Mouse (Mus musculus) CH12.LX (cell line): ENCODE data around the gene Rps12-ps3. TPM values are rescaled to one million over a fixed set of nuclear protein-coding genes. Genes with fewer than 3 reads are reported as not detected.

Experiments used
- DNase-seq: peaks from one replicate; pipeline ENCODE4 v3.0.0-alpha.2; 2013; ENCODE audit errors: extremely low read depth
- H3K27ac ChIP-seq: 2 replicates; pipeline ENCODE4 v1.5.1; 2012; ENCODE audit warnings: low read depth, mild to moderate bottlenecking, control low read depth, moderate library complexity; ENCODE audit not compliant: insufficient read depth
- H3K27me3 ChIP-seq: replicated peaks from 2 replicates; pipeline ENCODE3; 2012; ENCODE audit warnings: inconsistent platforms
- H3K36me3 ChIP-seq, 2 experiments: replicated peaks in 1 of 2; 2 replicates each; pipeline versions ENCODE3 to v1.6.1; 2012; ENCODE audit warnings: inconsistent platforms in 1 of 2, low read length in 1 of 2, mild to moderate bottlenecking in 1 of 2, mixed read lengths in 1 of 2, moderate library complexity in 1 of 2; ENCODE audit not compliant: control insufficient read depth in 1 of 2, insufficient read depth in 1 of 2
- H3K4me1 ChIP-seq, 2 experiments: 2 replicates each; pipeline ENCODE4 v1.6.1; 2012; ENCODE audit warnings: inconsistent platforms in 1 of 2, moderate library complexity in 1 of 2; ENCODE audit not compliant: insufficient read depth in 2 of 2, control insufficient read depth in 1 of 2
- H3K4me2 ChIP-seq: 2 replicates; pipeline ENCODE4 v1.6.1; 2012; ENCODE audit warnings: low read depth, mild to moderate bottlenecking, control low read depth; ENCODE audit not compliant: poor library complexity, insufficient read depth, severe bottlenecking
- H3K4me3 ChIP-seq, 3 experiments: fragments of 150-350 bp in 1 of 3; sonication (generic) in 1 of 3; replicated peaks in 1 of 3; 2 replicates each; pipeline versions ENCODE3 to v1.5.1; 2011 to 2012; ENCODE audit warnings: low read depth in 2 of 3, low read length in 2 of 3, mild to moderate bottlenecking in 2 of 3, moderate library complexity in 2 of 3, control low read depth in 1 of 3, improper control_type of control experiment in 1 of 3, inconsistent platforms in 1 of 3, mixed read lengths in 1 of 3; ENCODE audit not compliant: poor library complexity in 1 of 3
- H3K79me2 ChIP-seq: replicated peaks from 2 replicates; pipeline ENCODE4 v1.6.1; 2012; ENCODE audit warnings: mild to moderate bottlenecking, moderate library complexity; ENCODE audit not compliant: control insufficient read depth, poor library complexity, insufficient read depth, severe bottlenecking; ENCODE audit errors: extremely low read depth
- H3K9ac ChIP-seq: 2 replicates; pipeline ENCODE4 v1.6.1; 2012; ENCODE audit warnings: low read depth, mild to moderate bottlenecking, control low read depth, moderate library complexity; ENCODE audit not compliant: insufficient read depth
- H3K9me3 ChIP-seq: replicated peaks from 2 replicates; pipeline ENCODE3; 2012; ENCODE audit warnings: low read length, inconsistent platforms, mixed read lengths
- CHD2 ChIP-seq: IDR thresholded peaks from 2 replicates; pipeline ENCODE4 v1.6.1; 2011; ENCODE audit warnings: low read length, improper control_type of control experiment
- CTCF ChIP-seq, 2 experiments: IDR thresholded peaks in 1 of 2; conservative IDR thresholded peaks in 1 of 2; 2 replicates each; pipeline ENCODE4 v1.5.1; 2011 to 2012; ENCODE audit warnings: low read depth in 2 of 2, low read length in 2 of 2, improper control_type of control experiment in 1 of 2, inconsistent platforms in 1 of 2, mild to moderate bottlenecking in 1 of 2, moderate library complexity in 1 of 2
- E2F4 ChIP-seq: IDR thresholded peaks from 2 replicates; pipeline ENCODE4 v1.6.1; 2011; ENCODE audit warnings: low read depth, low read length, improper control_type of control experiment; ENCODE audit not compliant: insufficient replicate concordance
- ELF1 ChIP-seq: IDR thresholded peaks from 2 replicates; pipeline ENCODE4 v1.6.1; 2014; ENCODE audit warnings: low read depth, mild to moderate bottlenecking, inconsistent platforms, low read length, improper control_type of control experiment
- ETS1 ChIP-seq: conservative IDR thresholded peaks from 2 replicates; pipeline ENCODE4 v1.6.1; 2012; ENCODE audit warnings: low read depth, mild to moderate bottlenecking, inconsistent platforms, low read length, improper control_type of control experiment, moderate library complexity
- IRF4 ChIP-seq: IDR thresholded peaks from 2 replicates; pipeline ENCODE4 v1.6.1; 2014; ENCODE audit warnings: low read depth, mild to moderate bottlenecking, inconsistent platforms, low read length, improper control_type of control experiment
- JUN ChIP-seq: IDR thresholded peaks from 2 replicates; pipeline ENCODE4 v1.6.1; 2011; ENCODE audit warnings: low read depth, mild to moderate bottlenecking, low read length, improper control_type of control experiment, moderate library complexity; ENCODE audit not compliant: insufficient read depth
- JUND ChIP-seq: conservative IDR thresholded peaks from 2 replicates; pipeline ENCODE4 v1.6.1; 2011; ENCODE audit warnings: low read depth, low read length, improper control_type of control experiment
- KAT2A ChIP-seq: IDR thresholded peaks from 2 replicates; pipeline ENCODE4 v1.6.1; 2012; ENCODE audit warnings: low read length, improper control_type of control experiment, inconsistent platforms; ENCODE audit not compliant: insufficient replicate concordance
- MAFK ChIP-seq: IDR thresholded peaks from 2 replicates; pipeline ENCODE4 v1.6.1; 2011; ENCODE audit warnings: low read length, improper control_type of control experiment; ENCODE audit not compliant: insufficient replicate concordance
- MAX ChIP-seq: IDR thresholded peaks from 2 replicates; pipeline ENCODE4 v1.6.1; 2011; ENCODE audit warnings: low read length, improper control_type of control experiment
- MAZ ChIP-seq: IDR thresholded peaks from 2 replicates; pipeline ENCODE4 v1.6.1; 2012; ENCODE audit warnings: low read depth, mild to moderate bottlenecking, inconsistent platforms, low read length, improper control_type of control experiment, moderate library complexity
- MEF2A ChIP-seq: IDR thresholded peaks from 2 replicates; pipeline ENCODE4 v1.6.1; 2014; ENCODE audit warnings: low read depth, mild to moderate bottlenecking, inconsistent platforms, low read length, improper control_type of control experiment, borderline replicate concordance
- MXI1 ChIP-seq: IDR thresholded peaks from 2 replicates; pipeline ENCODE4 v1.6.1; 2011; ENCODE audit warnings: mild to moderate bottlenecking, low read depth, low read length, improper control_type of control experiment
- NELFE ChIP-seq: IDR thresholded peaks from 2 replicates; pipeline ENCODE4 v1.6.1; 2011; ENCODE audit warnings: low read depth, low read length, improper control_type of control experiment
- NRF1 ChIP-seq: IDR thresholded peaks from 2 replicates; pipeline ENCODE4 v1.6.1; 2014; ENCODE audit warnings: low read depth, mild to moderate bottlenecking, inconsistent platforms, low read length, improper control_type of control experiment, moderate library complexity
- POLR2AphosphoS2 ChIP-seq: IDR thresholded peaks from 2 replicates; pipeline ENCODE4 v1.6.1; 2011; ENCODE audit warnings: low read depth, low read length, improper control_type of control experiment
- RAD21 ChIP-seq: IDR thresholded peaks from 2 replicates; pipeline ENCODE4 v1.6.1; 2011; ENCODE audit warnings: low read depth, mild to moderate bottlenecking, low read length, improper control_type of control experiment, moderate library complexity
- RCOR1 ChIP-seq: conservative IDR thresholded peaks from 2 replicates; pipeline ENCODE4 v1.6.1; 2012; ENCODE audit warnings: low read depth, mild to moderate bottlenecking, inconsistent platforms, low read length, improper control_type of control experiment
- SIN3A ChIP-seq: IDR thresholded peaks from 2 replicates; pipeline ENCODE4 v1.6.1; 2012; ENCODE audit warnings: low read length, improper control_type of control experiment, inconsistent platforms
- SMC3 ChIP-seq: IDR thresholded peaks from 2 replicates; pipeline ENCODE4 v1.6.1; 2011; ENCODE audit warnings: low read depth, low read length, improper control_type of control experiment
- TCF12 ChIP-seq: IDR thresholded peaks from 2 replicates; pipeline ENCODE4 v1.6.1; 2014; ENCODE audit warnings: low read depth, mild to moderate bottlenecking, inconsistent platforms, low read length, improper control_type of control experiment
- UBTF ChIP-seq: IDR thresholded peaks from 2 replicates; pipeline ENCODE4 v1.6.1; 2012; ENCODE audit warnings: low read depth, mild to moderate bottlenecking, inconsistent platforms, low read length, improper control_type of control experiment, moderate library complexity
- USF2 ChIP-seq: conservative IDR thresholded peaks from 2 replicates; pipeline ENCODE4 v1.6.1; 2011; ENCODE audit warnings: low read depth, low read length, improper control_type of control experiment
- ZKSCAN1 ChIP-seq: IDR thresholded peaks from 2 replicates; pipeline ENCODE4 v1.6.1; 2012; ENCODE audit warnings: low read depth, inconsistent platforms, low read length, improper control_type of control experiment, borderline replicate concordance
- ZMIZ1 ChIP-seq: IDR thresholded peaks from 2 replicates; pipeline ENCODE4 v1.6.1; 2012; ENCODE audit warnings: low read depth, mild to moderate bottlenecking, inconsistent platforms, low read length, improper control_type of control experiment
- ZNF384 ChIP-seq: IDR thresholded peaks from 2 replicates; pipeline ENCODE4 v1.6.1; 2012; ENCODE audit warnings: low read depth, low read length, improper control_type of control experiment, inconsistent platforms
- dilution Hi-C: fragments of 300-500 bp; cut with MboI; formaldehyde crosslinking; loops from 2 replicates; pipeline ENCODE4 v1.14.3; 2020; ENCODE audit warnings: low sequenced_read_pairs; ENCODE audit not compliant: extremely low pct_unique_long_range_greater_than_20kb, extremely low pct_ligation_motif_present
- in situ Hi-C: fragments of 300-500 bp; cut with MboI; formaldehyde crosslinking; loops from 3 replicates; pipeline ENCODE4 v1.14.3; 2019; ENCODE audit warnings: low sequenced_read_pairs, low pct_ligation_motif_present, low pct_unique_long_range_greater_than_20kb, mixed read lengths
- polyA plus RNA-seq: library from polyadenylated mRNA; unstranded; fragments of >175 nt; gene quantifications from 2 replicates; pipeline ENCODE4 v1.2.1, GENCODE M21; 2012; ENCODE audit warnings: low read depth; ENCODE audit not compliant: insufficient read length
- total RNA-seq, 2 experiments: library from RNA; depleted of rRNA; stranded (reverse); fragments of 300-350 nt in 1 of 2; fragments of >200 nt in 1 of 2; gene quantifications; 2 replicates each; pipeline ENCODE4 v1.2.3; 2012 to 2014

The Rps12-ps3 gene
- total and polyA plus RNA-seq, 3 experiments = 567 to 3,509 (median 1,885) TPM

- H3K36me3 ChIP-seq = no peaks in the 10 kb centered on the region
- in situ Hi-C loops (no loop called here), dilution Hi-C loops (no loop called here)
- H3K27me3 ChIP-seq = no peaks in the 10 kb centered on the region
- no peak overlapping the region for H3K4me2 ChIP-seq
- no peak overlapping the region for H3K4me3 ChIP-seq
- no peak overlapping the region for H3K27ac ChIP-seq
- H3K4me1 ChIP-seq = no peaks in the 10 kb centered on the region
- TF ChIP-seq NRF1 = no peak
- no peak for TF ChIP-seq SIN3A
- no peak for TF ChIP-seq ZNF384
- TF ChIP-seq RAD21 = no peak
- no peak for TF ChIP-seq SMC3
- no peak for TF ChIP-seq IRF4
- no peak for TF ChIP-seq CHD2
- no peak for TF ChIP-seq USF2
- no peak for TF ChIP-seq ZKSCAN1
- TF ChIP-seq POLR2AphosphoS2 = no peak
- TF ChIP-seq E2F4 = no peak
- TF ChIP-seq MEF2A = no peak
- TF ChIP-seq NELFE = no peak
- no peak for TF ChIP-seq ZMIZ1
- no peak for TF ChIP-seq ELF1
- TF ChIP-seq MAX = no peak
- TF ChIP-seq KAT2A = no peak
- TF ChIP-seq ETS1 = no peak
- H3K9ac ChIP-seq = no peak overlapping the region
- no peaks in the 10 kb centered on the region for H3K79me2 ChIP-seq
- no peak for DNase-seq
- H3K9me3 ChIP-seq = no peaks in the 10 kb centered on the region
Observed at GRCm38 (mm10) chr19:59362646-59363045, 40.6 kb downstream of the Rps12-ps3 start.

- Histone ChIP-seq H3K9me3 (no peaks in the 10 kb centered on the region), H3K4me2 (no peak overlapping the region), H3K79me2 (no peaks in the 10 kb centered on the region), H3K4me3 (no peak overlapping the region), H3K27me3 (no peaks in the 10 kb centered on the region), H3K9ac (no peak overlapping the region), H3K27ac (no peak overlapping the region), H3K36me3 (no peaks in the 10 kb centered on the region), H3K4me1 (0 out of 4 replicates have a peak, but pooled peaks cover 0 to 2% of the 10 kb centered on the region in 2 experiments)
- DNase-seq = no peak
- TF ChIP-seq JUND (no peak), JUN (no peak), CHD2 (no peak), ZNF384 (no peak), ZKSCAN1 (no peak), MAFK (no peak), NRF1 (no peak), UBTF (no peak), USF2 (no peak), MAX (no peak), SMC3 (no peak), RAD21 (no peak), ETS1 (no peak), CTCF (conservative IDR thresholded peaks at IDR 0.05 in 1 of 2, IDR thresholded peaks at IDR 0.05 in 1 of 2; ENCODE audit: low read depth in 2 of 2, low read length in 2 of 2) (no peak), TCF12 (no peak), MXI1 (no peak), MAZ (no peak), RCOR1 (no peak)
- dilution Hi-C loops (no loop called here), in situ Hi-C loops (no loop called here)
Observed at GRCm38 (mm10) chr19:59363666-59364065, 41.6 kb downstream of the Rps12-ps3 start.
